Mouse (Mus musculus) embryonic facial prominence, embryonic 11.5 days (tissue): ENCODE results near the gene Ostm1. TPM values are rescaled to one million over a fixed set of nuclear protein-coding genes. Genes with fewer than 3 reads are reported as not detected.

Experiments used
- ATAC-seq: fragments of 200-750 bp; cut with Nextera tagmentation; replicated peaks from 2 replicates; pipeline ENCODE4 v1.8.0; 2017; ENCODE audit warnings: low read depth; ENCODE audit not compliant: insufficient number of reproducible peaks, low FRiP score, low TSS enrichment
- DNase-seq: peaks from one replicate; pipeline ENCODE4 v3.0.0-alpha.2; 2015; ENCODE audit warnings: low spot score
- H3K27ac ChIP-seq: fragments of 300-500 bp; sonication (generic); replicated peaks from 2 replicates; pipeline ENCODE4 v1.5.1; 2014; ENCODE audit warnings: mild to moderate bottlenecking, low read depth, low read length, control low read depth
- H3K27me3 ChIP-seq: fragments of 300-500 bp; sonication (generic); 2 replicates; pipeline ENCODE4 v1.6.1; 2014; ENCODE audit warnings: mild to moderate bottlenecking, low read length, moderate library complexity, mixed read lengths; ENCODE audit not compliant: control insufficient read depth, insufficient read depth
- H3K36me3 ChIP-seq: fragments of 300-500 bp; sonication (generic); replicated peaks from 2 replicates; pipeline ENCODE4 v1.6.1; 2014; ENCODE audit warnings: low read depth, mild to moderate bottlenecking, low read length, moderate library complexity, mixed read lengths; ENCODE audit not compliant: control insufficient read depth, insufficient read depth
- H3K4me1 ChIP-seq: fragments of 300-500 bp; sonication (generic); 2 replicates; pipeline ENCODE4 v1.6.1; 2014; ENCODE audit warnings: low read length, mixed read lengths; ENCODE audit not compliant: control insufficient read depth, insufficient read depth
- H3K4me2 ChIP-seq: fragments of 300-500 bp; sonication (generic); 2 replicates; pipeline ENCODE4 v1.6.1; 2014; ENCODE audit warnings: low read depth, mild to moderate bottlenecking, control low read depth, low read length, moderate library complexity
- H3K4me3 ChIP-seq: fragments of 300-500 bp; sonication (generic); 2 replicates; pipeline ENCODE4 v1.5.1; 2014; ENCODE audit warnings: low read depth, low read length, control low read depth
- H3K9ac ChIP-seq: fragments of 300-500 bp; sonication (generic); replicated peaks from 2 replicates; pipeline ENCODE4 v1.6.1; 2014; ENCODE audit warnings: mild to moderate bottlenecking, control low read depth, low read length
- H3K9me3 ChIP-seq: fragments of 300-500 bp; sonication (generic); replicated peaks from 2 replicates; pipeline ENCODE4 v1.6.1; 2016; ENCODE audit warnings: mild to moderate bottlenecking, low read length, inconsistent platforms, mixed read lengths; ENCODE audit not compliant: control insufficient read depth
- WGBS: fragments of 180-500 bp; shearing (Covaris S2); extraction: QIAGEN DNeasy Blood & Tissue Kit; methylation state at CpG from one replicate; pipeline ENCODE4 v1.1.7; 2014; 5-methylcytosine and 5-hydroxymethylcytosine counted together
- polyA plus RNA-seq: library from polyadenylated mRNA; unstranded; fragments of >200 nt; fragmentation: Nextera tagmentation; extraction: Ambion mirVana; gene quantifications from 2 replicates; pipeline ENCODE4 v1.2.1, GENCODE M21; 2014

Gene Ostm1
- polyA plus RNA-seq, 1 experiment from 2014 or later, result 16.0 TPM

GRCm38 (mm10) chr10:42625907-42626306 lies 42.3 kb downstream of the Ostm1 start:
- H3K9ac ChIP-seq, result no peak overlapping the region
- H3K27me3 ChIP-seq, result peaks cover 34% of the 10 kb centered on the region
- H3K27ac ChIP-seq, result no peak overlapping the region
- no peaks in the 10 kb centered on the region for H3K9me3 ChIP-seq
- no peaks in the 10 kb centered on the region for H3K36me3 ChIP-seq
- ATAC-seq, result no peak
- WGBS, result 79% methylated on average over 2 of the region's 2 CpGs
- no peaks in the 10 kb centered on the region for H3K4me1 ChIP-seq
- no peak for DNase-seq
- H3K4me3 ChIP-seq, result no peak overlapping the region
- H3K4me2 ChIP-seq, result no peak overlapping the region

DNA sequence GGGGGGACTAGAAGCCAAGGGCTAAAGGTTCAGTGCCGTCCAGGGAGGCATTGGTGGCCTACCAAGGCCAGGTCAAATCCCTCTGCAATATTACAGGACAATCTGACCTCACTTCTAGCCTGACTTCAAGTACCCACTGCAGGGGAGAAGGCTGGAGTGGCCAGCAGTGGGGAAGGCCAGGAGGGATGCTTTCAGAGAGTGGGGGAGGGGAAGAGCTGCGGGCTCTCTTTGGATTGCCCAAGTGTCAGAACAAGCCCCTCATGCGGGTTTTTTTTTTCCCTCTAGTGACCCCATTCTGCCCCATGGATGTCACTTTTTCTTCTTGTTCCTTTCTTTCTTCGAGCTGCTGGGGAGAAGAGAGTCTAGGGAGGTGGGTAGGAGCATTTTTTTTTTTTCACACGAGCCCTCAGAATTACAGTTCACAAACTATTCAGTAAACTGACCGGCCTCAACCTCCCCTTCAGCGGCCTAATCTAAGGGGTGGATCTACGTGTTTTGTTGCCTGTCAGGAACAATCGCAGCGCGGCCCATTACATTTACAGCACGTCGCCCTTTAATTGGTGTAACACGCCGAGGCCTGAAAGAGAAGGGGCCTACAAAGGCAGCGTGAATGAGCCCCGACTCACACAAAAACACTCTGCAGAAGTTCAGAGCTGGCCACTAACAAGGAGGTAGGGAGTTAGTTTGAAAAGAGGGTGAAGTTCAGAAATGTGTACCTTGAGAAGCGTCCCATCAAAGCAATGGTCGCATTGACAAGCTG lies 47.2 kb downstream of the Ostm1 start:
- Histone ChIP-seq H3K27ac (no peak overlapping the region), H3K27me3 (peaks cover 73% of the 10 kb centered on the region), H3K9me3 (no peaks in the 10 kb centered on the region), H3K9ac (no peak overlapping the region), H3K4me3 (no peak overlapping the region), H3K4me1 (peaks cover under 1% of the 10 kb centered on the region; the same call in 1 of the 2 replicates), H3K36me3 (no peaks in the 10 kb centered on the region), H3K4me2 (no peak overlapping the region)
- WGBS, result under 1% methylated on average over 19 of the region's 19 CpGs
- no peak for ATAC-seq
- DNase-seq, result peak; percentile 65

DNA sequence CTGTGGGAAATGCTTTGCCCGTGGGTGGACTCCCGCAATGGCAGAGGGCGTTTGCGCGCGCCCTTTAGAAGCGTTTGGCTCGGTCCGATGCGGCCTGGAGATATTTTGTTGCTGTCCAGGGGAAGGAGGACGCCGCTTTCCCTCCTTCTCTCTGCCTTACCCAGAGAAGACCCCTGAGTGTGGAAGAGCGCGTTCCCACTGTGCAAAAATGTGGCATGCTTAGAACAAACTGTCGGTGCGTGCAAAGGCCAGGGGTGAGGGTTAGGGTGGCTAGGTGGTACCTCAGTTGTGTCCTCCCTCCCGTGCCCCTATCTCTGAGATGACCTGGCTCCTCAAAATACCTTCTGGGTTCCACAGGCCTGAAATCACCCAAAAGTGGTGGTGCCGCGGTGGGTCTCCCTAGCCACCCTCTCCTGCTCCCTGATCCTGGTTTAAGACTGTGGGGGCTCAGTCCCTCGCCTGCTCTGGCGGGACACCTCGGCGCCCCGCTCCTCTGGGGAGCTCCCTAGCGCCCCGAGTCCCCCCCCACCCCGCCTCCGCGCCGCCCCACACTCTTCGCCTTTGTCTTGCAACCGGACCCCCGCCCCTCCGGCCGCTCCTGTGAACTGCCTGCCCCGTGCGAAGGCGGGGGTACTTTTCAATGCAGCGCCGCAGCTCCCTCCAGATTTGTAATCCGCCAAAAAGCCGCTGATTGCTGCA lies 48.3 kb downstream of the Ostm1 start:
- no peak for ATAC-seq
- Histone ChIP-seq H3K27me3 (peaks cover 81% of the 10 kb centered on the region), H3K36me3 (no peaks in the 10 kb centered on the region), H3K27ac (no peak overlapping the region), H3K9ac (no peak overlapping the region), H3K9me3 (no peaks in the 10 kb centered on the region), H3K4me3 (no peak overlapping the region), H3K4me2 (peak overlapping the region; percentile 24), H3K4me1 (peaks cover 4% of the 10 kb centered on the region; the same call in 1 of the 2 replicates)
- peak; percentile 26 for DNase-seq
- WGBS, result 2% methylated on average over 37 of the region's 42 CpGs

GRCm38 (mm10) chr10:42632453-42633360 lies 49.1 kb downstream of the Ostm1 start:
- peaks cover 83% of the 10 kb centered on the region for H3K27me3 ChIP-seq

GRCm38 (mm10) chr10:42633361-42634121 lies 49.9 kb downstream of the Ostm1 start:
- no peak overlapping the region for H3K9ac ChIP-seq
- H3K27me3 ChIP-seq, result peaks cover 79% of the 10 kb centered on the region
- no peaks in the 10 kb centered on the region for H3K9me3 ChIP-seq
- no peak overlapping the region for H3K4me3 ChIP-seq
- no peak overlapping the region for H3K27ac ChIP-seq
- ATAC-seq (no peak), DNase-seq (no peak)
- H3K4me1 ChIP-seq, result peaks cover 4% of the 10 kb centered on the region; the same call in 1 of the 2 replicates
- H3K4me2 ChIP-seq, result no peak overlapping the region; the same call in 1 of the 2 replicates
- WGBS, result 6% methylated on average over 23 of the region's 23 CpGs
- H3K36me3 ChIP-seq, result no peaks in the 10 kb centered on the region

More at GRCm38 (mm10) chr10:42632453-42633360, 49.1 kb downstream of the Ostm1 start:
- under 1% methylated on average over 39 of the region's 39 CpGs for WGBS
- Histone ChIP-seq H3K4me1 (peaks cover 4% of the 10 kb centered on the region; the same call in 1 of the 2 replicates), H3K9me3 (no peaks in the 10 kb centered on the region), H3K9ac (no peak overlapping the region), H3K4me3 (no peak overlapping the region), H3K4me2 (peak overlapping the region; percentile 2), H3K36me3 (no peaks in the 10 kb centered on the region), H3K27ac (no peak overlapping the region)
- peak; percentile 55 for DNase-seq
- ATAC-seq, result no peak; the same call in 1 of the 2 replicates

DNA sequence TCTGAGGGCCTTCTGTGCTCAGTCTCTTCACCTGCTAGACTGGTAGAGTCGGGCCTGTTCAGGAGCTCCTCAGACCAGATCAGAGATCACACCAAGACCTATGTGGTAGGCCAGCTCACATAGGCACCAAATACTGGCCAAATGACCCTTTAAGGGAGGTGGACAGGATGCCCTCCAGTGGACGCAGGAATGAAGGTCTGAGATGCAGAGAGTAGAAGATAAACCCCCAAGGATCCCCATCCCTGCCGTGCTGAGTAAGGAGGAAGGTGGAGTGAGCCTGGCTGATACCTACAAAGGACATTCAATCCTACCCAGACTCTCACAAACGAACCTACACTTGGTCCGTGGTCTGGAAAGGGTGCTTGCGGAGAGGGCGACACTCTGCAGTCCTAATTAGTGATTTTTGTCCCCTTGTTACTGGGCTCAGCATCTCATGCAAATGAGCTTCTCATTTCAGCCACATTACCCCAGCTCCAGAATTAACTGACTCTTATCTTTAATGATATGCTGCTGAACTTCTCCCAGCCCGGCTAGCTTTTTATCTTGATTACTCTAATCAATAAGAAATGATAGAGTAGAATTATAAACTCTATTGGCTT lies 50.6 kb downstream of the Ostm1 start:
- Histone ChIP-seq H3K27ac (no peak overlapping the region), H3K4me1 (peaks cover 4% of the 10 kb centered on the region; the same call in 1 of the 2 replicates), H3K4me3 (no peak overlapping the region), H3K27me3 (peaks cover 72% of the 10 kb centered on the region), H3K4me2 (no peak overlapping the region), H3K9ac (no peak overlapping the region), H3K36me3 (no peaks in the 10 kb centered on the region), H3K9me3 (no peaks in the 10 kb centered on the region)
- no peak for ATAC-seq
- 2% methylated on average over 8 of the region's 8 CpGs for WGBS
- no peak for DNase-seq

DNA sequence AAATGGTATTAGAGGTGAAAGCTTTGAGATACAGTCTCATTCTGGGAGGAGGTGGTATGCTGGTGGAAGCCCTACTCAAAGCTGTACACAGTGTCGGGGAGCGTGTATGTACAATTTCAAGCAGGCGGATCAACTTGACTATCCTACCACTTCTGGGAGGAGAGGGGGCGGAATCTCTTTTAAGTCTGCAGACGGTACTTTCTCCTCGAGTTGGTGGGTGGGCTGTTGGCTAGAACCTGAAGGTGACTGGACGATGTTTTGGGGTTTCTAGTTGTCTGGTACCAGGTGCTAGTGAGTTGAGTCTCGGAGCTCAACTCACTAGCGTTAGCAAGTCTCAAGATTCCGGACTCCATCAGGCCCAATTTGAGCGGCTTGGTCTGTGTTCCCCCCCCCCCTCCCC lies 51.4 kb downstream of the Ostm1 start:
- Histone ChIP-seq H3K4me1 (peaks cover 4% of the 10 kb centered on the region; the same call in 1 of the 2 replicates), H3K27me3 (peaks cover 64% of the 10 kb centered on the region), H3K9me3 (no peaks in the 10 kb centered on the region), H3K4me3 (no peak overlapping the region), H3K4me2 (no peak overlapping the region), H3K36me3 (no peaks in the 10 kb centered on the region), H3K9ac (no peak overlapping the region), H3K27ac (no peak overlapping the region)
- under 1% methylated on average over 11 of the region's 11 CpGs for WGBS
- no peak for ATAC-seq
- DNase-seq, result no peak
